Mouse (Mus musculus) regulatory T cell (primary cell): Measurements from ENCODE around the gene Olfr1484.
"Not testable (repeated sequence)": the region's sequence is repeated elsewhere in the genome, so short reads cannot be mapped to it uniquely, and the experiment has no call there.

Experiments
- in situ Hi-C: fragments of 300-600 bp; cut with MboI, MseI; formaldehyde crosslinking; loops from one replicate; pipeline ENCODE4 v1.15.1; 2025; ENCODE audit warnings: high pct_unique_total_duplicates

The Olfr1484 gene

GRCm38 (mm10) chr19:13583211-13583610 lies at the start of gene Olfr1484:
Gene Olfr1484, plus strand, starts transcription at chr19:13583511.
- in situ Hi-C loops, result no loop called here

GRCm38 (mm10) chr19:13617075-13617474 lies 33.8 kb downstream of the Olfr1484 start, which contains the start of gene Olfr1487:
Gene Olfr1487, plus strand, starts transcription at chr19:13617375.
- in situ Hi-C loops, result not testable (repeated sequence)

- in situ Hi-C loops, result loop anchor here (10.0 kb wide), 1 partner anchor 57 kb away; no protein-coding TSS in a partner anchor
Observed at GRCm38 (mm10) chr19:13631321-13631720, 48.0 kb downstream of the Olfr1484 start, which contains the start of gene Olfr1489. Gene Olfr1489, plus strand, starts transcription at chr19:13631621.
